Mouse (Mus musculus) liver, embryonic 13.5 days (tissue): ENCODE data around the gene Krt86. TPM values are rescaled to one million over a fixed set of nuclear protein-coding genes. Genes with fewer than 3 reads are reported as not detected.

Source experiments
- polyA plus RNA-seq: library from polyadenylated mRNA; unstranded; fragments of >200 nt; fragmentation: Nextera tagmentation; extraction: Ambion mirVana; gene quantifications from 2 replicates; pipeline ENCODE4 v1.2.1, GENCODE M21; 2015

Krt86 gene
- polyA plus RNA-seq, 1 experiment from 2014 or later, result not detected

Other genes with a start within 250 kb of the Krt86 start
- 0.29 and 0.44 TPM in 2 replicates for gene Grasp, start 249.3 kb upstream of the Krt86 start, polyA plus RNA-seq
- 0.43 and 0.56 TPM in 2 replicates for gene Nr4a1, start 219.2 kb upstream of the Krt86 start, polyA plus RNA-seq
- gene Atg101, start 189.2 kb upstream of the Krt86 start, polyA plus RNA-seq, result 29.6 and 31.7 TPM in 2 replicates
- gene 6030408B16Rik, start 180.3 kb upstream of the Krt86 start, polyA plus RNA-seq, result 0.13 and 0.22 TPM in 2 replicates
- 0.10 TPM in 2 replicates for gene Krt80, start 103.3 kb upstream of the Krt86 start, polyA plus RNA-seq
- 2.9 and 5.1 TPM in 2 replicates for gene Krt7, start 62.4 kb upstream of the Krt86 start, polyA plus RNA-seq
- gene Krt87, start 34.7 kb upstream of the Krt86 start, polyA plus RNA-seq, result not detected in 2 replicates
- gene Krt88, start 25.7 kb upstream of the Krt86 start, polyA plus RNA-seq, result not detected in 2 replicates
- gene Krt81, start 9.7 kb upstream of the Krt86 start, polyA plus RNA-seq, result not detected in 2 replicates
- gene Krt83, start 18.0 kb downstream of the Krt86 start, polyA plus RNA-seq, result not detected in 2 replicates
- not detected in 2 replicates for gene Gm49425, start 43.8 kb downstream of the Krt86 start, polyA plus RNA-seq
- gene Krt84, start 59.3 kb downstream of the Krt86 start, polyA plus RNA-seq, result not detected in 2 replicates
- gene Krt82, start 77.2 kb downstream of the Krt86 start, polyA plus RNA-seq, result not detected in 2 replicates
- gene Krt90, start 89.5 kb downstream of the Krt86 start, polyA plus RNA-seq, result not detected in 2 replicates
- not detected in 2 replicates for gene Krt75, start 100.4 kb downstream of the Krt86 start, polyA plus RNA-seq
- not detected in 2 replicates for gene Gm5414, start 154.7 kb downstream of the Krt86 start, polyA plus RNA-seq
- gene Gm5478, start 173.9 kb downstream of the Krt86 start, polyA plus RNA-seq, result not detected in 2 replicates
- not detected in 2 replicates for gene Krt6b, start 206.8 kb downstream of the Krt86 start, polyA plus RNA-seq
- gene Krt6a, start 220.8 kb downstream of the Krt86 start, polyA plus RNA-seq, result 0.05 and 0.09 TPM in 2 replicates
- 0.63 and 0.69 TPM in 2 replicates for gene Krt5, start 239.4 kb downstream of the Krt86 start, polyA plus RNA-seq